Mouse (Mus musculus) limb, embryonic 14.5 days (tissue): ENCODE results near the gene Krt36. TPM values are rescaled to one million over a fixed set of nuclear protein-coding genes. Genes with fewer than 3 reads are reported as not detected.

Experiments
- ATAC-seq: fragments of 200-750 bp; cut with Nextera tagmentation; 2 replicates; pipeline ENCODE4 v1.8.0; 2017; ENCODE audit warnings: low read depth, moderate number of reproducible peaks, moderate TSS enrichment; ENCODE audit not compliant: low FRiP score
- DNase-seq: peaks from one replicate; pipeline ENCODE4 v3.0.0-alpha.2; 2015; ENCODE audit warnings: low spot score
- H3K27ac ChIP-seq: fragments of 300-500 bp; sonication (generic); replicated peaks from 2 replicates; pipeline ENCODE4 v1.5.1; 2014; ENCODE audit warnings: low read depth, mild to moderate bottlenecking, low read length, moderate library complexity, mixed read lengths
- H3K27me3 ChIP-seq: fragments of 300-500 bp; sonication (generic); 2 replicates; pipeline ENCODE4 v1.6.1; 2014; ENCODE audit warnings: low read length, mixed read lengths; ENCODE audit not compliant: control insufficient read depth, insufficient read depth
- H3K36me3 ChIP-seq: fragments of 300-500 bp; sonication (generic); 2 replicates; pipeline ENCODE4 v1.6.1; 2014; ENCODE audit warnings: mild to moderate bottlenecking, low read length, moderate library complexity, mixed read lengths; ENCODE audit not compliant: control insufficient read depth, insufficient read depth
- H3K4me1 ChIP-seq: fragments of 300-500 bp; sonication (generic); 2 replicates; pipeline ENCODE4 v1.6.1; 2014; ENCODE audit warnings: antibody characterized with exemption, low read length, mixed read lengths; ENCODE audit not compliant: control insufficient read depth, insufficient read depth
- H3K4me2 ChIP-seq: fragments of 300-500 bp; sonication (generic); replicated peaks from 2 replicates; pipeline ENCODE4 v1.6.1; 2014; ENCODE audit warnings: low read depth, mild to moderate bottlenecking, low read length, moderate library complexity; ENCODE audit not compliant: severe bottlenecking
- H3K4me3 ChIP-seq: fragments of 300-500 bp; sonication (generic); replicated peaks from 2 replicates; pipeline ENCODE4 v1.5.1; 2014; ENCODE audit warnings: low read length
- H3K9ac ChIP-seq: fragments of 300-500 bp; sonication (generic); 2 replicates; pipeline ENCODE4 v1.6.1; 2014; ENCODE audit warnings: mild to moderate bottlenecking, low read depth, low read length, moderate library complexity; ENCODE audit not compliant: severe bottlenecking
- H3K9me3 ChIP-seq: fragments of 300-500 bp; sonication (generic); 2 replicates; pipeline ENCODE4 v1.6.1; 2016; ENCODE audit warnings: low read length; ENCODE audit not compliant: control insufficient read depth
- POLR2A ChIP-seq: fragments of 200-500 bp; IDR thresholded peaks from 2 replicates; pipeline ENCODE4 v1.8.0; 2012; ENCODE audit warnings: inconsistent platforms, mild to moderate bottlenecking, moderate library complexity, borderline replicate concordance; ENCODE audit not compliant: insufficient read depth, insufficient read length; ENCODE audit errors: extremely low read depth
- WGBS: fragments of 180-500 bp; shearing (Covaris S2); extraction: QIAGEN DNeasy Blood & Tissue Kit; methylation state at CpG from one replicate; pipeline ENCODE4 v1.1.7; 2014; 5-methylcytosine and 5-hydroxymethylcytosine counted together
- polyA plus RNA-seq, 2 experiments: library from polyadenylated mRNA; depleted of rRNA in 1 of 2; stranded (reverse) in 1 of 2; unstranded in 1 of 2; fragments of >200 nt; fragmentation: Nextera tagmentation in 1 of 2; extraction: Ambion mirVana in 1 of 2; gene quantifications; 2 replicates each; pipeline versions ENCODE4 v1.2.1 to v1.2.3; 2012 to 2014

Gene Krt36
- polyA plus RNA-seq, 2 experiments: 1.1 to 5.9 TPM

DNA sequence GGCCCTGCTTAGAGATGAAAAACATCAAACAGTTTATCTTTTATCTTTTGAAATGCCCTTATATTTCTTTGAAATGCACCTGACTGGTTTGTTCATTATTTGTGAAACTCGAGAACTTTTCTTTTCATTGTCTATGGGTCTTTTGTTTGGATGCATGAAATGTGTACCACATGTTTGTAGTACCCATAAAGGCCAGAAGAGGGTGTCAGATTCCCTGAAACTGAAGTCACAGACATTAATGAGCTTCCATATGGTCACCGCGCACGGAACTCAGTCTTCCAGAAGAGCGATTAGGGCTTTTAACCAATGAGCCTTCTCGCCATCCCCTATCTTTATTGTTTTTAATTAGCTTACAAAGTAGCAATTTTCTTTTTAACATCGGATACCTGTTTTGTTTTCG lies 46.6 kb downstream of the Krt36 start:
- no peaks in the 10 kb centered on the region for H3K27me3 ChIP-seq
- no peaks in the 10 kb centered on the region for H3K36me3 ChIP-seq
- H3K9me3 ChIP-seq: no peaks in the 10 kb centered on the region
- no peak overlapping the region for H3K4me3 ChIP-seq
- H3K27ac ChIP-seq: no peak overlapping the region
- WGBS: 77% methylated on average over 8 of the region's 8 CpGs
- no peak for ATAC-seq
- H3K4me1 ChIP-seq: no peaks in the 10 kb centered on the region
- DNase-seq: no peak
- H3K9ac ChIP-seq: no peak overlapping the region
- H3K4me2 ChIP-seq: no peak overlapping the region
- TF ChIP-seq POLR2A: no peak

DNA sequence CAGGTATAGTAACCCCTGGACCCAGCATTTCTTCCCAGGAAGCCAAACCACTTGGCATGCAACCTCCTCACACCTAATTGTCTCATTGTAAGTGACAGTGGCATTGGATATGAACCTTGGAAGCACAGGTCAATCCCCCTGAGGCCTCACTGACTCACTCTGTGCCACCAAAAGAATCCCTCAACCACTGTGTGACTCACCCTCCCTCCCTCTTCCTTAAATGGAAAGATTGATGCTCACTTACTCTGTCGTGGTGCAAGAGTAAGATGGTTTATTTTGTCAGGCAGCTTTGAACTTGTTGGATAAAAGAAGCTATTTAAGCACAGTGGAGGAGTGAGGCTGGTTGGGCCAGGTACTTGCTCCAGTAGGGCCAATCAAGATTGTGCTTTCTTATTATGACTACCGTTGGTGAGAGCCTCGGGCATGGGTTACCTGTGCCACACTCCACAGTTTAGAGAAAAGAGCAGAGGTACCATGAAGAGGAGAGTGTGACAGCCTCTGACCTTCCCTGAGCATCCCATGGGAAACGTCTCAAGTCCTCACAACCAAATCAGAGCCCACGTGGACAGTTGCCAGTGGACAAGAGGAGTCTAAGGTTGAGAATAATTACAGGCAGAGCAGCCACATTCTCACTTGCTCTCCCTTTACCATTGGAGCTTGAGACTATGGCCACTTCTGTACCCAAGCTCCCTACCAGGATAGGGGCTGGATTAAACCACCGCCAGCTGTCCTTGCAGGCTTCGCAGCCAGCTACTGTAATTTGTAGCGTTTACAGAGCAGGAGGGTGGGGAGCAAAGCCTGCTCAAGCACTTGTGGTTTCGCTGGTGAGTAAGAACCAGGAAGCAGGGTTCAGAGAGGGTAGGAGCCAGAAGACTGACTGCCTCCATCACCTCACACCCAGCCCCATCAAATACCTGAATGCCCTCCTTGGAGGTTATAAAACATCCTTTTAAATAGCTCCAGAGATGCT lies 49.5 kb downstream of the Krt36 start:
- TF ChIP-seq POLR2A: no peak
- H3K9me3 ChIP-seq: no peaks in the 10 kb centered on the region
- no peak overlapping the region for H3K9ac ChIP-seq
- WGBS: 66% methylated on average over 9 of the region's 9 CpGs
- H3K36me3 ChIP-seq: no peaks in the 10 kb centered on the region
- ATAC-seq: no peak
- H3K4me1 ChIP-seq: no peaks in the 10 kb centered on the region
- H3K27me3 ChIP-seq: no peaks in the 10 kb centered on the region
- no peak overlapping the region for H3K4me2 ChIP-seq
- H3K27ac ChIP-seq: no peak overlapping the region
- H3K4me3 ChIP-seq: no peak overlapping the region
- DNase-seq: no peak

Other genes starting within 250 kb of the Krt36 start
- not detected in 2 replicates for gene Gm11568, start 247.7 kb downstream of the Krt36 start, polyA plus RNA-seq (2012; rRNA removed)
- not detected in 2 replicates for gene Gm11568, start 247.7 kb downstream of the Krt36 start, polyA plus RNA-seq (2014; fragmentation: Nextera tagmentation; extraction: Ambion mirVana)
- gene Gm11559, start 241.2 kb downstream of the Krt36 start, polyA plus RNA-seq (2012; rRNA removed): not detected in 2 replicates
- gene Gm11559, start 241.2 kb downstream of the Krt36 start, polyA plus RNA-seq (2014; fragmentation: Nextera tagmentation; extraction: Ambion mirVana): not detected in 2 replicates
- gene Krtap9-1, start 232.2 kb downstream of the Krt36 start, polyA plus RNA-seq (2012; rRNA removed): not detected in 2 replicates
- not detected in 2 replicates for gene Krtap9-1, start 232.2 kb downstream of the Krt36 start, polyA plus RNA-seq (2014; fragmentation: Nextera tagmentation; extraction: Ambion mirVana)
- gene Gm11567, start 226.4 kb downstream of the Krt36 start, polyA plus RNA-seq (2012; rRNA removed): not detected in 2 replicates
- gene Gm11567, start 226.4 kb downstream of the Krt36 start, polyA plus RNA-seq (2014; fragmentation: Nextera tagmentation; extraction: Ambion mirVana): not detected in 2 replicates
- not detected in 2 replicates for gene Krtap31-1, start 197.7 kb downstream of the Krt36 start, polyA plus RNA-seq (2012; rRNA removed)
- not detected in 2 replicates for gene Krtap31-1, start 197.7 kb downstream of the Krt36 start, polyA plus RNA-seq (2014; fragmentation: Nextera tagmentation; extraction: Ambion mirVana)
- gene Gm11565, start 190.9 kb downstream of the Krt36 start, polyA plus RNA-seq (2012; rRNA removed): not detected in 2 replicates
- not detected in 2 replicates for gene Gm11565, start 190.9 kb downstream of the Krt36 start, polyA plus RNA-seq (2014; fragmentation: Nextera tagmentation; extraction: Ambion mirVana)
- gene Krtap31-2, start 169.3 kb downstream of the Krt36 start, polyA plus RNA-seq (2012; rRNA removed): not detected in 2 replicates
- gene Krtap31-2, start 169.3 kb downstream of the Krt36 start, polyA plus RNA-seq (2014; fragmentation: Nextera tagmentation; extraction: Ambion mirVana): not detected in 2 replicates
- not detected in 2 replicates for gene Krtap9-5, start 157.2 kb downstream of the Krt36 start, polyA plus RNA-seq (2012; rRNA removed)
- not detected in 2 replicates for gene Krtap9-5, start 157.2 kb downstream of the Krt36 start, polyA plus RNA-seq (2014; fragmentation: Nextera tagmentation; extraction: Ambion mirVana)
- gene Krtap29-1, start 126.6 kb downstream of the Krt36 start, polyA plus RNA-seq (2012; rRNA removed): 0.09 TPM in 1 of 2 replicates, not detected in the other
- not detected in 2 replicates for gene Krtap29-1, start 126.6 kb downstream of the Krt36 start, polyA plus RNA-seq (2014; fragmentation: Nextera tagmentation; extraction: Ambion mirVana)
- gene Krtap16-1, start 119.0 kb downstream of the Krt36 start, polyA plus RNA-seq (2012; rRNA removed): not detected in 2 replicates
- gene Krtap16-1, start 119.0 kb downstream of the Krt36 start, polyA plus RNA-seq (2014; fragmentation: Nextera tagmentation; extraction: Ambion mirVana): 0.19 TPM in 1 of 2 replicates, not detected in the other
- gene Krtap17-1, start 111.6 kb downstream of the Krt36 start, polyA plus RNA-seq (2012; rRNA removed): 0.09 and 0.19 TPM in 2 replicates
- 0.37 TPM in 1 of 2 replicates, not detected in the other for gene Krtap17-1, start 111.6 kb downstream of the Krt36 start, polyA plus RNA-seq (2014; fragmentation: Nextera tagmentation; extraction: Ambion mirVana)
- 0.08 TPM in 1 of 2 replicates, not detected in the other for gene Krt33a, start 89.4 kb downstream of the Krt36 start, polyA plus RNA-seq (2012; rRNA removed)
- 0.15 and 0.29 TPM in 2 replicates for gene Krt33a, start 89.4 kb downstream of the Krt36 start, polyA plus RNA-seq (2014; fragmentation: Nextera tagmentation; extraction: Ambion mirVana)
- gene Krt33b, start 75.8 kb downstream of the Krt36 start, polyA plus RNA-seq (2012; rRNA removed): 0.31 and 0.41 TPM in 2 replicates
- 0.17 and 0.54 TPM in 2 replicates for gene Krt33b, start 75.8 kb downstream of the Krt36 start, polyA plus RNA-seq (2014; fragmentation: Nextera tagmentation; extraction: Ambion mirVana)
- not detected in 2 replicates for gene Krt34, start 64.1 kb downstream of the Krt36 start, polyA plus RNA-seq (2012; rRNA removed)
- gene Krt34, start 64.1 kb downstream of the Krt36 start, polyA plus RNA-seq (2014; fragmentation: Nextera tagmentation; extraction: Ambion mirVana): 0.11 TPM in 1 of 2 replicates, not detected in the other
- gene Krt31, start 55.1 kb downstream of the Krt36 start, polyA plus RNA-seq (2012; rRNA removed): 0.04 and 0.13 TPM in 2 replicates
- 0.26 TPM in 1 of 2 replicates, not detected in the other for gene Krt31, start 55.1 kb downstream of the Krt36 start, polyA plus RNA-seq (2014; fragmentation: Nextera tagmentation; extraction: Ambion mirVana)
- 0.10 TPM in 1 of 2 replicates, not detected in the other for gene Krt32, start 17.4 kb downstream of the Krt36 start, polyA plus RNA-seq (2012; rRNA removed)
- gene Krt32, start 17.4 kb downstream of the Krt36 start, polyA plus RNA-seq (2014; fragmentation: Nextera tagmentation; extraction: Ambion mirVana): 0.40 TPM in 1 of 2 replicates, not detected in the other
- gene Krt35, start 9.4 kb downstream of the Krt36 start, polyA plus RNA-seq (2012; rRNA removed): 1.7 and 2.9 TPM in 2 replicates
- 7.0 and 7.2 TPM in 2 replicates for gene Krt35, start 9.4 kb downstream of the Krt36 start, polyA plus RNA-seq (2014; fragmentation: Nextera tagmentation; extraction: Ambion mirVana)
- gene Krt13, start 15.9 kb upstream of the Krt36 start, polyA plus RNA-seq (2012; rRNA removed): 0.15 and 0.62 TPM in 2 replicates
- gene Krt13, start 15.9 kb upstream of the Krt36 start, polyA plus RNA-seq (2014; fragmentation: Nextera tagmentation; extraction: Ambion mirVana): 0.54 and 1.7 TPM in 2 replicates
- 113 and 213 TPM in 2 replicates for gene Krt15, start 30.3 kb upstream of the Krt36 start, polyA plus RNA-seq (2012; rRNA removed)
- gene Krt15, start 30.3 kb upstream of the Krt36 start, polyA plus RNA-seq (2014; fragmentation: Nextera tagmentation; extraction: Ambion mirVana): 168 and 205 TPM in 2 replicates
- gene Krt19, start 43.0 kb upstream of the Krt36 start, polyA plus RNA-seq (2012; rRNA removed): 30.3 and 74.0 TPM in 2 replicates
- 89.1 and 105 TPM in 2 replicates for gene Krt19, start 43.0 kb upstream of the Krt36 start, polyA plus RNA-seq (2014; fragmentation: Nextera tagmentation; extraction: Ambion mirVana)
- gene Krt9, start 87.6 kb upstream of the Krt36 start, polyA plus RNA-seq (2012; rRNA removed): 0.24 and 0.39 TPM in 2 replicates
- not detected in 2 replicates for gene Krt9, start 87.6 kb upstream of the Krt36 start, polyA plus RNA-seq (2014; fragmentation: Nextera tagmentation; extraction: Ambion mirVana)
- gene Krt14, start 101.9 kb upstream of the Krt36 start, polyA plus RNA-seq (2012; rRNA removed): 238 and 293 TPM in 2 replicates
- 480 and 495 TPM in 2 replicates for gene Krt14, start 101.9 kb upstream of the Krt36 start, polyA plus RNA-seq (2014; fragmentation: Nextera tagmentation; extraction: Ambion mirVana)
- gene Krt16, start 143.3 kb upstream of the Krt36 start, polyA plus RNA-seq (2012; rRNA removed): 0.24 and 0.26 TPM in 2 replicates
- gene Krt16, start 143.3 kb upstream of the Krt36 start, polyA plus RNA-seq (2014; fragmentation: Nextera tagmentation; extraction: Ambion mirVana): 0.29 and 0.61 TPM in 2 replicates
- gene Krt17, start 155.4 kb upstream of the Krt36 start, polyA plus RNA-seq (2012; rRNA removed): 22.1 and 28.1 TPM in 2 replicates
- gene Krt17, start 155.4 kb upstream of the Krt36 start, polyA plus RNA-seq (2014; fragmentation: Nextera tagmentation; extraction: Ambion mirVana): 75.5 and 78.5 TPM in 2 replicates
- 0.06 and 0.08 TPM in 2 replicates for gene Krt42, start 164.2 kb upstream of the Krt36 start, polyA plus RNA-seq (2012; rRNA removed)
- not detected in 2 replicates for gene Krt42, start 164.2 kb upstream of the Krt36 start, polyA plus RNA-seq (2014; fragmentation: Nextera tagmentation; extraction: Ambion mirVana)
- gene Eif1, start 214.3 kb upstream of the Krt36 start, polyA plus RNA-seq (2012; rRNA removed): 229 and 342 TPM in 2 replicates
- 1,852 and 1,886 TPM in 2 replicates for gene Eif1, start 214.3 kb upstream of the Krt36 start, polyA plus RNA-seq (2014; fragmentation: Nextera tagmentation; extraction: Ambion mirVana)
- gene Gast, start 228.8 kb upstream of the Krt36 start, polyA plus RNA-seq (2012; rRNA removed): 0.36 and 0.74 TPM in 2 replicates
- gene Gast, start 228.8 kb upstream of the Krt36 start, polyA plus RNA-seq (2014; fragmentation: Nextera tagmentation; extraction: Ambion mirVana): 0.47 and 0.50 TPM in 2 replicates